Comparison of ENCODE assay signal across 15 mouse cellular contexts in the genomic region with DNA sequence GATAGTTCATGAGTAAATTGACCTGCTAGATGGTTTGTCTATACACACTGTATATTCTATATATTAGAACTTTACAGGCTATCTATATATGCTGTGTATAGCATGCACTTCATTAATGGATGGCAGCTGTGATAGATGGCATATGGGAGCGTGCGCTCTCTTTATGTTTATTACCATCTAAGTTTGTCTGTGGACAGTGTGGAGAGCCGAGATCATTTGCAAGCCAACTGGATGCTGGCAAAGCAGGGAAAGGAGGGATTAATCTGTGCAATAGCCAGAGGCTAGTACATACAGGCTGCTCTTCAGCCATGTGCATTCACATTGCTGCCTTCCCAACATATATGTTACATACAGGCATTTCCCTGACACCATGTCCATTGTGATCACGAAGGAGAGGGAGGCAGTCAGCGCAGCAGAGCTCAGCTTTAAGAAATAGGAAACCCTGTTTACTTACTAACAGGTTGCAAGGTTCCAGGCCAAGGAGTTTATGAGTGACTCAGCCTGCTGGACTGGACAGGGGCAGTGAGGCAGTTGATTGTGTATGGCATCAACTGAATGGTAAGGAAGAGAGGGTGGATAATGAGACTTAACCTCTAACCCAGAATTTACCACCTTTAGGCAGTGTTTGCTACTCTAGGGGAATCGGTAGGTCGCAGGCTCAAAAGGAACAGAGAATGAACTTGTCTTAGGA.
DNase-seq lines count a peak whose midpoint lies in the region; ATAC-seq and TF ChIP-seq lines count a peak whose summit lies in the region.
"Had no signal": no experiment of that assay in that cellular context is flagged by ENCODE, and none has a peak within 500 bp of the region (broad histone marks: within the 10 kb centered on the region; RNA-seq: fewer than 3 reads in every experiment).

No protein-coding gene starts in this region.

- H3K27me3 ChIP-seq in midbrain, embryonic 13.5 days, result no peaks in the 10 kb centered on the region
- no peaks in the 10 kb centered on the region for H3K27me3 ChIP-seq in midbrain, postnatal 0 days (ENCODE audit: insufficient read depth, low read length)
- no peaks in the 10 kb centered on the region for H3K27me3 ChIP-seq in hindbrain, postnatal 0 days (ENCODE audit: insufficient read depth, low read length)
- H3K27me3 ChIP-seq: embryonic facial prominence, embryonic 13.5 days had no signal

- no peaks in the 10 kb centered on the region for H3K9me3 ChIP-seq in midbrain, embryonic 13.5 days
- H3K9me3 ChIP-seq in midbrain, postnatal 0 days (ENCODE audit: low read length), result no peaks in the 10 kb centered on the region
- no peaks in the 10 kb centered on the region for H3K9me3 ChIP-seq in hindbrain, postnatal 0 days (ENCODE audit: low read length)
- H3K9me3 ChIP-seq: embryonic facial prominence, embryonic 13.5 days had no signal

- H3K27ac ChIP-seq in midbrain, embryonic 13.5 days, result peak overlapping the region; percentile 47; the same call in 1 of the 2 replicates
- H3K27ac ChIP-seq in midbrain, postnatal 0 days (ENCODE audit: low read depth, low read length), result no peak overlapping the region
- H3K27ac ChIP-seq in hindbrain, postnatal 0 days, result no peak overlapping the region; the same call in 1 of the 2 replicates

- H3K4me2 ChIP-seq in midbrain, embryonic 13.5 days (replicated peaks), result no peak overlapping the region
- no peak overlapping the region for H3K4me2 ChIP-seq in midbrain, postnatal 0 days (ENCODE audit: low read depth, low read length, poor library complexity, severe bottlenecking)
- H3K4me2 ChIP-seq in hindbrain, postnatal 0 days (ENCODE audit: low read depth, low read length), result no peak overlapping the region
- H3K4me2 ChIP-seq: embryonic facial prominence, embryonic 13.5 days; liver, embryonic 11.5 days had no signal

- no peaks in the 10 kb centered on the region for H3K36me3 ChIP-seq in midbrain, embryonic 13.5 days
- H3K36me3 ChIP-seq in midbrain, postnatal 0 days (ENCODE audit: insufficient read depth, low read length), result no peaks in the 10 kb centered on the region
- 0 out of 2 replicates have a peak, but pooled peaks cover 3% of the 10 kb centered on the region for H3K36me3 ChIP-seq in hindbrain, postnatal 0 days (ENCODE audit: insufficient read depth, low read length)

- WGBS in midbrain, embryonic 13.5 days, result 38% methylated on average over 7 of the region's 7 CpGs
- WGBS in midbrain, postnatal 0 days, result 61% methylated on average over 7 of the region's 7 CpGs
- WGBS in hindbrain, postnatal 0 days, result 60% methylated on average over 7 of the region's 7 CpGs

- no peak for ATAC-seq in midbrain, embryonic 13.5 days
- ATAC-seq in midbrain, postnatal 0 days (ENCODE audit: low FRiP score), result no peak
- ATAC-seq in hindbrain, postnatal 0 days, result no peak
- ATAC-seq in erythroid progenitor cell, adult 5-6 weeks (replicated peaks; ENCODE audit: low FRiP score, poor library complexity, severe bottlenecking), result no peak
- ATAC-seq: inflammation-experienced regulatory T-cells, adult 6 months had no signal

- TF ChIP-seq CTCF in midbrain, postnatal 0 days (IDR thresholded peaks at IDR 0.05), result no peak
- TF ChIP-seq CTCF in hindbrain, postnatal 0 days (IDR thresholded peaks at IDR 0.05; ENCODE audit: low read depth), result no peak

- H3K4me3 ChIP-seq in midbrain, embryonic 13.5 days (replicated peaks), result no peak overlapping the region
- H3K4me3 ChIP-seq in midbrain, postnatal 0 days (ENCODE audit: low read depth, low read length), result no peak overlapping the region
- no peak overlapping the region for H3K4me3 ChIP-seq in hindbrain, postnatal 0 days (ENCODE audit: low read length)
- H3K4me3 ChIP-seq: embryonic facial prominence, embryonic 13.5 days had no signal

- DNase-seq in heart, adult 11 months, result peak; percentile 68
- DNase-seq in heart, adult 18-20 months, result no peak
- DNase-seq in midbrain, postnatal 0 days (ENCODE audit: low spot score), result no peak
- DNase-seq in hindbrain, postnatal 0 days (ENCODE audit: low spot score), result peak; percentile 25
- peak; percentile 48 for DNase-seq in skeletal muscle tissue, adult 2 months (ENCODE audit: low read depth, low spot score)
- DNase-seq in right cerebral cortex, adult 18-20 months, result no peak
- DNase-seq: cerebellum, adult 2 months; layer of hippocampus, postnatal 36 days; lung, postnatal 4 days; right cerebral cortex, postnatal 4 days had no signal

- peaks cover 58% of the 10 kb centered on the region for H3K4me1 ChIP-seq in midbrain, embryonic 13.5 days (replicated peaks)
- H3K4me1 ChIP-seq in midbrain, postnatal 0 days (ENCODE audit: insufficient read depth, low read length), result peaks cover 9% of the 10 kb centered on the region
- peaks cover 24% of the 10 kb centered on the region for H3K4me1 ChIP-seq in hindbrain, postnatal 0 days (ENCODE audit: insufficient read depth, low read length)

- no peak overlapping the region for H3K9ac ChIP-seq in midbrain, embryonic 13.5 days (replicated peaks)
- H3K9ac ChIP-seq in midbrain, postnatal 0 days (replicated peaks; ENCODE audit: low read length, poor library complexity, severe bottlenecking), result no peak overlapping the region
- no peak overlapping the region for H3K9ac ChIP-seq in hindbrain, postnatal 0 days (replicated peaks; ENCODE audit: low read length)
- H3K9ac ChIP-seq: embryonic facial prominence, embryonic 13.5 days had no signal

Comparison
In these comparisons a context has a peak if more than half of its experiments do, and no peak if none do; other contexts are left out.
1. DNase-seq: peak in heart, adult 11 months (single experiment), hindbrain, postnatal 0 days (single experiment) and skeletal muscle tissue, adult 2 months (single experiment); none in heart, adult 18-20 months (0 of 2), midbrain, postnatal 0 days (single experiment) and right cerebral cortex, adult 18-20 months (single experiment).